Mouse (Mus musculus) liver, adult (tissue): ENCODE data around the gene Tas2r143.

ENCODE experiments used
- GATA4 ChIP-seq: IDR thresholded peaks from 2 replicates; pipeline ENCODE4 v1.6.1; 2014; ENCODE audit warnings: mild to moderate bottlenecking, low read length; ENCODE audit not compliant: insufficient replicate concordance

The Tas2r143 gene

GRCm38 (mm10) chr6:42376016-42376415 lies 24.0 kb upstream of the Tas2r143 start:
- no peak for TF ChIP-seq GATA4

- TF ChIP-seq GATA4 = no peak
These were observed 23.5 kb upstream of the Tas2r143 start for GRCm38 (mm10) chr6:42376504-42377019.

- TF ChIP-seq GATA4 = no peak
These were observed 22.8 kb upstream of the Tas2r143 start for GRCm38 (mm10) chr6:42377280-42377679.

GRCm38 (mm10) chr6:42379551-42379950 lies 20.5 kb upstream of the Tas2r143 start:
- no peak for TF ChIP-seq GATA4

GRCm38 (mm10) chr6:42380416-42381144 lies 19.5 kb upstream of the Tas2r143 start:
- no peak for TF ChIP-seq GATA4

GRCm38 (mm10) chr6:42381221-42381620 lies 18.8 kb upstream of the Tas2r143 start:
- no peak for TF ChIP-seq GATA4

GRCm38 (mm10) chr6:42381916-42382381 lies 18.1 kb upstream of the Tas2r143 start:
- no peak; the same call in 1 of the 2 replicates for TF ChIP-seq GATA4

- TF ChIP-seq GATA4 = no peak
These were observed 16.7 kb upstream of the Tas2r143 start for GRCm38 (mm10) chr6:42383360-42383759.

GRCm38 (mm10) chr6:42385635-42386034 lies 14.4 kb upstream of the Tas2r143 start:
- no peak for TF ChIP-seq GATA4

- TF ChIP-seq GATA4 = no peak
These were observed 8.2 kb upstream of the Tas2r143 start for GRCm38 (mm10) chr6:42391796-42392330.

GRCm38 (mm10) chr6:42395960-42396809 lies 3.9 kb upstream of the Tas2r143 start:
- TF ChIP-seq GATA4 = no peak

- TF ChIP-seq GATA4 = no peak
These were observed 2.9 kb upstream of the Tas2r143 start for GRCm38 (mm10) chr6:42397041-42397657.

- no peak for TF ChIP-seq GATA4
These were observed 1.8 kb upstream of the Tas2r143 start for GRCm38 (mm10) chr6:42398285-42398684.

- TF ChIP-seq GATA4 = no peak
These were observed 1.0 kb upstream of the Tas2r143 start for GRCm38 (mm10) chr6:42398998-42399397.

- TF ChIP-seq GATA4 = no peak
These were observed 5.1 kb downstream of the Tas2r143 start, which contains the start of gene Tas2r135 for GRCm38 (mm10) chr6:42405134-42405533. Gene Tas2r135, plus strand, starts transcription at chr6:42405434.

- TF ChIP-seq GATA4 = no peak
These were observed 19.4 kb downstream of the Tas2r143 start for GRCm38 (mm10) chr6:42419443-42419842.

- no peak for TF ChIP-seq GATA4
These were observed 21.4 kb downstream of the Tas2r143 start for GRCm38 (mm10) chr6:42421439-42421838.
